Comparison of ENCODE assay signal across 8 mouse cellular contexts in the genomic region with DNA sequence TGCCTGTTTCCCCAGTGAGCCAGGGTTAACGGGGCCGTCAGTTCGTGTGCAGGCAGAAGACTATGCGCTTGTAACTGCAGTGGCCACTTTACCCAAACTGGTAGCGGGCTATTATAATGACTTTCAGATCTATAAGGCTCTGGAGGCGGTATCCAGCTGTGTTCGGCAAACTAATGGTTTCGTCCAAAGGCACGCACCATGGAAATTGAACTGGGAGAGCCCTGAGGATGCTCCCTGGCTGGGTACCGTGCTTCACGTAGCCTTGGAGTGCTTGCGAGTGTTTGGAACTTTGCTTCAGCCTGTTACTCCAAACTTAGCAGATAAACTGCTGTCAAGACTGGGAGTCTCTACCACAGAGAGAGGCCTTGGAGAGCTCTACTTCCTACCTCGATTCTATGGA. TPM values are rescaled to one million over a fixed set of nuclear protein-coding genes. Genes with fewer than 3 reads are reported as not detected.
DNase-seq lines count a peak whose midpoint lies in the region; ATAC-seq and TF ChIP-seq lines count a peak whose summit lies in the region.

No protein-coding gene starts in this region.

- WGBS in kidney, embryonic 14.5 days, result 35% methylated on average over 13 of the region's 13 CpGs
- 25% methylated on average over 13 of the region's 13 CpGs for WGBS in forebrain, embryonic 14.5 days
- 22% methylated on average over 13 of the region's 13 CpGs for WGBS in liver, embryonic 16.5 days (ENCODE audit: insufficient replicate concordance)

- peaks cover 12% of the 10 kb centered on the region for H3K4me1 ChIP-seq in kidney, embryonic 14.5 days (ENCODE audit: control insufficient read depth, insufficient read depth, low read length)
- peaks cover 12 to 16% of the 10 kb centered on the region in 2 experiments for H3K4me1 ChIP-seq in MEL (ENCODE audit: control insufficient read depth in 1 of 2, insufficient read depth in 2 of 2, low read length in 2 of 2)
- H3K4me1 ChIP-seq in forebrain, embryonic 14.5 days (ENCODE audit: control insufficient read depth, insufficient read depth, low read length), result peaks cover 28% of the 10 kb centered on the region
- peaks cover 16% of the 10 kb centered on the region for H3K4me1 ChIP-seq in liver, embryonic 16.5 days (ENCODE audit: control insufficient read depth, low read depth, low read length)

- peaks cover 54% of the 10 kb centered on the region for H3K79me2 ChIP-seq in MEL (ENCODE audit: control insufficient read depth, insufficient read depth, low read length, poor library complexity)

- no peaks in the 10 kb centered on the region for H3K9me3 ChIP-seq in kidney, embryonic 14.5 days (ENCODE audit: control insufficient read depth, low read length)
- no peaks in the 10 kb centered on the region for H3K9me3 ChIP-seq in MEL (replicated peaks; ENCODE audit: insufficient read depth, low read length)
- H3K9me3 ChIP-seq in forebrain, embryonic 14.5 days (replicated peaks; ENCODE audit: control insufficient read depth, low read length), result no peaks in the 10 kb centered on the region
- H3K9me3 ChIP-seq in liver, embryonic 16.5 days (replicated peaks; ENCODE audit: control insufficient read depth, low read length), result no peaks in the 10 kb centered on the region

- peak overlapping the region; percentile 78 for H3K9ac ChIP-seq in kidney, embryonic 14.5 days (ENCODE audit: low read depth, low read length)
- peak overlapping the region; percentile 93 for H3K9ac ChIP-seq in MEL (ENCODE audit: control insufficient read depth, low read depth, low read length, poor library complexity, severe bottlenecking)
- peak overlapping the region; percentile 69 for H3K9ac ChIP-seq in forebrain, embryonic 14.5 days (ENCODE audit: low read length)
- peak overlapping the region; percentile 82 for H3K9ac ChIP-seq in liver, embryonic 16.5 days (ENCODE audit: low read depth, low read length)

- no peak overlapping the region for H3K27ac ChIP-seq in kidney, embryonic 14.5 days (ENCODE audit: low read depth, low read length)
- no peak overlapping the region; the same call in 1 of the 2 replicates for H3K27ac ChIP-seq in MEL (ENCODE audit: control insufficient read depth, low read depth, low read length)
- no peak overlapping the region for H3K27ac ChIP-seq in forebrain, embryonic 14.5 days (ENCODE audit: low read depth, low read length)
- H3K27ac ChIP-seq in liver, embryonic 16.5 days (ENCODE audit: low read length), result no peak overlapping the region

- no peak for TF ChIP-seq RAD21 in MEL (IDR thresholded peaks at IDR 0.05; ENCODE audit: low read depth, low read length)

- no peak for DNase-seq in kidney, adult 18-20 months
- peak; percentile 47 for DNase-seq in MEL (ENCODE audit: low read depth, low spot score)
- no peak for DNase-seq in forebrain, embryonic 14.5 days (ENCODE audit: low spot score)
- DNase-seq in frontal cortex, adult 2 months (ENCODE audit: extremely low spot score in 1 of 2, low spot score in 1 of 2), result no peak
- DNase-seq in cerebellum, adult 11-12 months, result no peak
- no peak for DNase-seq in layer of hippocampus, adult 9-11 months

- peak overlapping the region; percentile 86 for H3K4me3 ChIP-seq in kidney, embryonic 14.5 days (ENCODE audit: low read length)
- H3K4me3 ChIP-seq in MEL (ENCODE audit: control insufficient read depth in 1 of 2, insufficient read depth in 1 of 2, low read depth in 2 of 2, low read length in 2 of 2), result peak overlapping the region; percentile 84 to 96
- H3K4me3 ChIP-seq in forebrain, embryonic 14.5 days (ENCODE audit: low read depth, low read length), result peak overlapping the region; percentile 64
- H3K4me3 ChIP-seq in liver, embryonic 16.5 days (ENCODE audit: low read depth, low read length), result peak overlapping the region; percentile 89

- no peak for ATAC-seq in kidney, embryonic 14.5 days (ENCODE audit: low FRiP score, low TSS enrichment)
- ATAC-seq in forebrain, embryonic 14.5 days, result no peak
- ATAC-seq in liver, embryonic 16.5 days (ENCODE audit: low read depth), result no peak

- H3K4me2 ChIP-seq in kidney, embryonic 14.5 days (replicated peaks; ENCODE audit: low read depth, low read length), result peak overlapping the region; percentile 94
- H3K4me2 ChIP-seq in forebrain, embryonic 14.5 days (ENCODE audit: low read length), result peak overlapping the region; percentile 98
- H3K4me2 ChIP-seq in liver, embryonic 16.5 days (ENCODE audit: low read depth, low read length), result peak overlapping the region; percentile 97

- no peak for TF ChIP-seq EP300 in MEL (IDR thresholded peaks at IDR 0.05; ENCODE audit: low read depth in 1 of 2, low read length in 2 of 2)

- no peak for TF ChIP-seq CTCF in MEL (IDR thresholded peaks at IDR 0.05 in 2 of 3, conservative IDR thresholded peaks at IDR 0.05 in 1 of 3; ENCODE audit: control insufficient read depth in 1 of 3, insufficient read depth in 1 of 3, low read depth in 2 of 3, low read length in 3 of 3, poor library complexity in 1 of 3, severe bottlenecking in 1 of 3)

- no peaks in the 10 kb centered on the region for H3K36me3 ChIP-seq in kidney, embryonic 14.5 days (ENCODE audit: control insufficient read depth, insufficient read depth, low read length)
- H3K36me3 ChIP-seq in MEL (ENCODE audit: control insufficient read depth in 1 of 2, insufficient read depth in 2 of 2, low read length in 2 of 2), result peaks cover 0 to 33% of the 10 kb centered on the region in 2 experiments; a peak in 3 of 4 replicates
- no peaks in the 10 kb centered on the region for H3K36me3 ChIP-seq in forebrain, embryonic 14.5 days (ENCODE audit: control insufficient read depth, insufficient read depth, low read length)
- H3K36me3 ChIP-seq in liver, embryonic 16.5 days (ENCODE audit: control insufficient read depth, insufficient read depth), result no peaks in the 10 kb centered on the region

- TF ChIP-seq POLR2A in MEL (IDR thresholded peaks at IDR 0.05; ENCODE audit: control insufficient read depth in 1 of 2, insufficient read depth in 1 of 2, low read depth in 1 of 2, low read length in 2 of 2, poor library complexity in 1 of 2), result no peak

- H3K27me3 ChIP-seq in kidney, embryonic 14.5 days (ENCODE audit: control insufficient read depth, insufficient read depth, low read length), result no peaks in the 10 kb centered on the region
- H3K27me3 ChIP-seq in MEL (ENCODE audit: control insufficient read depth in 1 of 2, insufficient read depth in 2 of 2, low read length in 2 of 2), result no peaks in the 10 kb centered on the region
- H3K27me3 ChIP-seq in forebrain, embryonic 14.5 days (replicated peaks; ENCODE audit: control insufficient read depth, insufficient read depth, low read length), result no peaks in the 10 kb centered on the region
- H3K27me3 ChIP-seq in liver, embryonic 16.5 days (ENCODE audit: control insufficient read depth, insufficient read depth, low read depth, low read length), result no peaks in the 10 kb centered on the region

TF ChIP-seq in MEL, 35 proteins besides CTCF, POLR2A, EP300 and RAD21:
- TF ChIP-seq MXI1 (IDR thresholded peaks at IDR 0.05; ENCODE audit: low read depth, low read length) (no peak), POLR2AphosphoS5 (IDR thresholded peaks at IDR 0.05; ENCODE audit: borderline replicate concordance, low read depth, low read length) (no peak), HCFC1 (IDR thresholded peaks at IDR 0.05; ENCODE audit: low read depth, low read length) (no peak), USF1 (IDR thresholded peaks at IDR 0.05; ENCODE audit: low read depth, low read length) (no peak), SMC3 (IDR thresholded peaks at IDR 0.05; ENCODE audit: low read depth, low read length) (no peak)

RNA-seq across cellular contexts. Expression of a gene that starts 1.5 kb away (rescaled TPM):
- polyA plus RNA-seq in kidney, embryonic 14.5 days (2014; fragmentation: Nextera tagmentation; extraction: Ambion mirVana), result 2.1 and 2.4 TPM in 2 replicates
- total RNA-seq in MEL (2012; rRNA removed), result 6.6 and 7.6 TPM in 2 replicates
- polyA plus RNA-seq in MEL (2012; ENCODE audit: insufficient read depth in 1 of 2, insufficient read length in 2 of 2, low read depth in 1 of 2, low replicate concordance in 2 of 2, missing spikeins in 1 of 2), result 10 to 100 TPM in 1 of 2 experiments, 1 to 10 TPM in 1; 6.0 to 12.8 TPM
- polyA plus RNA-seq in forebrain, embryonic 14.5 days (2014; fragmentation: Nextera tagmentation; extraction: Ambion mirVana), result 3.0 and 4.5 TPM in 2 replicates
- polyA plus RNA-seq in liver, embryonic 16.5 days (2015; fragmentation: Nextera tagmentation; extraction: Ambion mirVana), result 1.4 and 1.5 TPM in 2 replicates
- 3.7 and 4.8 TPM in 2 replicates for polyA plus RNA-seq in frontal cortex, adult 2 months (2012; rRNA removed)

RNA-seq across cellular contexts. Expression of a gene that starts 11.9 kb away (rescaled TPM):
- polyA plus RNA-seq in kidney, embryonic 14.5 days (2014; fragmentation: Nextera tagmentation; extraction: Ambion mirVana), result 4.8 and 6.6 TPM in 2 replicates
- total RNA-seq in MEL (2012; rRNA removed), result not detected in 2 replicates
- under 1 TPM in 1 of 2 experiments, not detected in 1; 0.01 TPM for polyA plus RNA-seq in MEL (2012; ENCODE audit: insufficient read depth in 1 of 2, insufficient read length in 2 of 2, low read depth in 1 of 2, low replicate concordance in 2 of 2, missing spikeins in 1 of 2)
- 12.1 and 12.2 TPM in 2 replicates for polyA plus RNA-seq in forebrain, embryonic 14.5 days (2014; fragmentation: Nextera tagmentation; extraction: Ambion mirVana)
- polyA plus RNA-seq in liver, embryonic 16.5 days (2015; fragmentation: Nextera tagmentation; extraction: Ambion mirVana), result 0.68 and 0.86 TPM in 2 replicates
- polyA plus RNA-seq in frontal cortex, adult 2 months (2012; rRNA removed), result 19.5 and 21.7 TPM in 2 replicates
